Mouse (Mus musculus): ENCODE results near the gene Topaz1. TPM values are rescaled to one million over a fixed set of nuclear protein-coding genes. Genes with fewer than 3 reads are reported as not detected.

Gene Topaz1
- total RNA-seq (2021), result not detected
- long read RNA-seq, experiment 1, result 0 reads
- long read RNA-seq, experiment 2, result 0 reads

- DNase-seq, result no peak
- intact Hi-C loops (cut with DNase I), result no loop called here
Observed at GRCm38 (mm10) chr9:122747060-122747459, at the start of gene Topaz1. Topaz1 (plus strand) TSS chr9:122747346.

GRCm38 (mm10) chr9:122701817-122702216 is 45.3 kb upstream of the Topaz1 start:
- intact Hi-C loops (cut with DNase I), result no loop called here

GRCm38 (mm10) chr9:122713836-122714235 is 33.3 kb upstream of the Topaz1 start:
- no peak for DNase-seq
- intact Hi-C loops (cut with DNase I), result no loop called here

More at GRCm38 (mm10) chr9:122701817-122702216, 45.3 kb upstream of the Topaz1 start:
- DNase-seq, result peak; percentile 7 to 59

- intact Hi-C loops (cut with DNase I), result no loop called here
- DNase-seq, result no peak
Observed at GRCm38 (mm10) chr9:122715046-122715445, 32.1 kb upstream of the Topaz1 start.

- intact Hi-C loops (cut with DNase I), result no loop called here
- DNase-seq, result no peak
Observed at GRCm38 (mm10) chr9:122716131-122716921, 30.8 kb upstream of the Topaz1 start.

- no peak for DNase-seq
- intact Hi-C loops (cut with DNase I), result no loop called here
Observed at GRCm38 (mm10) chr9:122722296-122722695, 24.9 kb upstream of the Topaz1 start.

- intact Hi-C loops (cut with DNase I), result loop anchor here (5.0 kb wide), 1 partner anchor 248 kb away; no protein-coding TSS in a partner anchor
- DNase-seq, result no peak
Observed at GRCm38 (mm10) chr9:122725046-122725765, 21.9 kb upstream of the Topaz1 start.

GRCm38 (mm10) chr9:122729500-122729899 is 17.6 kb upstream of the Topaz1 start:
- peak; percentile 25 to 52 for DNase-seq
- intact Hi-C loops (cut with DNase I), result loop anchor here (2.0 to 5.0 kb wide), 3 partner anchors 115 to 309 kb away; no protein-coding TSS in a partner anchor

- intact Hi-C loops (cut with DNase I), result no loop called here
- DNase-seq, result no peak
Observed at GRCm38 (mm10) chr9:122732126-122732810, 14.9 kb upstream of the Topaz1 start.

GRCm38 (mm10) chr9:122733222-122733621 is 13.9 kb upstream of the Topaz1 start:
- intact Hi-C loops (cut with DNase I), result no loop called here
- DNase-seq, result no peak

- DNase-seq, result no peak
- intact Hi-C loops (cut with DNase I), result loop anchor here (5.0 kb wide), 2 partner anchors 217 to 517 kb away; partner anchors contain the start of genes 1110059G10Rik and Kif15
Observed at GRCm38 (mm10) chr9:122734934-122735333, 12.2 kb upstream of the Topaz1 start.

- DNase-seq, result no peak
- intact Hi-C loops (cut with DNase I), result loop anchor here (5.0 kb wide), 2 partner anchors 216 to 516 kb away; partner anchors contain the start of genes 1110059G10Rik and Kif15
Observed at GRCm38 (mm10) chr9:122736001-122736400, 11.1 kb upstream of the Topaz1 start.

GRCm38 (mm10) chr9:122736742-122737141 is 10.4 kb upstream of the Topaz1 start:
- intact Hi-C loops (cut with DNase I), result loop anchor here (5.0 kb wide), 2 partner anchors 216 to 516 kb away; partner anchors contain the start of genes 1110059G10Rik and Kif15
- peak; percentile 39 to 75 for DNase-seq

- intact Hi-C loops (cut with DNase I), result no loop called here
- DNase-seq, result no peak
Observed at GRCm38 (mm10) chr9:122745879-122746278, 1.3 kb upstream of the Topaz1 start.

GRCm38 (mm10) chr9:122757614-122758013 is 10.5 kb downstream of the Topaz1 start:
- intact Hi-C loops (cut with DNase I), result no loop called here

GRCm38 (mm10) chr9:122760111-122760510 is 13.0 kb downstream of the Topaz1 start:
- DNase-seq, result no peak
- intact Hi-C loops (cut with DNase I), result no loop called here

More at GRCm38 (mm10) chr9:122757614-122758013, 10.5 kb downstream of the Topaz1 start:
- DNase-seq, result no peak

- no peak for DNase-seq
- intact Hi-C loops (cut with DNase I), result no loop called here
Observed at GRCm38 (mm10) chr9:122785231-122785630, 38.1 kb downstream of the Topaz1 start.

GRCm38 (mm10) chr9:122786534-122786933 is 39.4 kb downstream of the Topaz1 start:
- DNase-seq, result no peak
- intact Hi-C loops (cut with DNase I), result no loop called here

GRCm38 (mm10) chr9:122805053-122805844 is 58.1 kb downstream of the Topaz1 start, which contains the start of gene Tcaim:
Tcaim (plus strand) TSS chr9:122805539.
- DNase-seq, result peak; percentile 92
- intact Hi-C loops (cut with DNase I), result loop anchor here (2.0 to 5.0 kb wide), 3 partner anchors 42 to 146 kb away; partner anchors contain the start of genes 1110059G10Rik and Kif15
